Mouse (Mus musculus) kidney, postnatal 36 days (tissue): ENCODE data around the gene Capn1.

ENCODE experiments used
- DNase-seq, 2 experiments: peaks; one replicate each; pipeline ENCODE4 v3.0.0; 2021 to 2022; ENCODE audit warnings: mixed read lengths in 2 of 2

Capn1 gene

DNA sequence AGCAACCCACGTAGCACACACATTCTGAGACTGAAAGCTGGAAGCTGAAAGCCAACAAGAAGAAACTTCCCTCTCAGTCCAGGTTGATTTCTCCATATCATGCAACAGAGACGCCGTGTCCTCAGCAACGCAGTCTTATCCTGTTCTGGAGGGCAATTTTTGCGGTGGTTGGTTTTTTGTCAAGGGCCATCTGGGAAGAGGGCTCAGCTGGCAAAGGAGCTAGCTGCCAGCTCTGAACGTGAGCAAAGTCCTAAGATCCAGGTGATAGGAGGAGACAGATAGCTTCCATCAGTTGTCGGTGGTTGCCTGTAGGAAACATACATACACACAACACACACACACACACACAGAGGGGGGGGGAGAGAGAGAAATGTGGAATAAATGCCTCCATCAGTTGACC lies 22.6 kb upstream of the Capn1 start:
- no peak for DNase-seq

DNA sequence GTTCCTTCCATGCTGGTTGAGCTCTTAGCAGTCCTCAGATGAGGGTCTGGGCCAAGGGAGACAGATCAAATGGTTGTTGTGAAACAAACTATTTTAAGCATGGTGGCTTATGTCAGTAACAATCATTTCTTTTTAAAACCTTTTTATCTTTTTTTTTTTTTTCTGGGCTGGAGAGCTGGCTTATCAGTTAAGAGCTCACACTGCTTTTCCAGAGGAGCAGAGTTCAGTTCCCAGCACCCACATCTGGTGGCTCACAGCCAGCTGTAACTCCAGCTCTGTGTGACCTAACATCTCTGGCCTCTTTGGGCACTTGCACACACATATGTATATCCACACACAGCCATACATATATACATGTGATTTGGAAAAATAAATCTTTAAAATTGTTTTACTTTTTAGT lies 22.0 kb upstream of the Capn1 start:
- DNase-seq, result no peak

DNA sequence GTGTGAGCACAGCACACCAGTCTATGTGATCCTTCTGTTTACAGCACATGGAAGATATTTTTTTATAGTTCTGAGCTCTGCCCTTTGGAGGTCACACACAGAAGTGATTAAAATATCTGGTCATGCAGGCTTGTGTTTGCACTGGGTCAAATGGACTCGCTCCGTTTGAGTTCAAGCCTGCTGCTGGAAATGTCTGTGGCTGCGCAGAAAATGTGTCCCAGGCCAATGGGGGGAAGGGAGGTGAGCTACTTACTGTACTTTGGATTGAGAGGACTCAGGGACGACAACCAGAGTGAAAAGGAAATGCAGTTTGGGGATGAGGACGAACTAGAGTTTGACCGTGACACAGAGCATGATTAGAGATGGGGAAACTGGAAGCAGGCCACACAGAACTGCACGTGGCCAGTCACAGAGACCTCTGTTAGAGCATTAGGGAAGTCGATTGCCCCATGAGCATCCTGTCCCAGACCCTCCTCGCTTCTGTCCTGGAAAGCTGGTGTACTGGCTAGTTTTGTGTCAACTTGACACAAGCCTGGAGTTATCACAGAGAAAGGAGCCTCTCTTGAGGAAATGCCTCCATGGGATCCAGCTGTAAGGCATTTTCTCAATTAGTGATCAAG lies 20.4 kb upstream of the Capn1 start:
- DNase-seq, result no peak

DNA sequence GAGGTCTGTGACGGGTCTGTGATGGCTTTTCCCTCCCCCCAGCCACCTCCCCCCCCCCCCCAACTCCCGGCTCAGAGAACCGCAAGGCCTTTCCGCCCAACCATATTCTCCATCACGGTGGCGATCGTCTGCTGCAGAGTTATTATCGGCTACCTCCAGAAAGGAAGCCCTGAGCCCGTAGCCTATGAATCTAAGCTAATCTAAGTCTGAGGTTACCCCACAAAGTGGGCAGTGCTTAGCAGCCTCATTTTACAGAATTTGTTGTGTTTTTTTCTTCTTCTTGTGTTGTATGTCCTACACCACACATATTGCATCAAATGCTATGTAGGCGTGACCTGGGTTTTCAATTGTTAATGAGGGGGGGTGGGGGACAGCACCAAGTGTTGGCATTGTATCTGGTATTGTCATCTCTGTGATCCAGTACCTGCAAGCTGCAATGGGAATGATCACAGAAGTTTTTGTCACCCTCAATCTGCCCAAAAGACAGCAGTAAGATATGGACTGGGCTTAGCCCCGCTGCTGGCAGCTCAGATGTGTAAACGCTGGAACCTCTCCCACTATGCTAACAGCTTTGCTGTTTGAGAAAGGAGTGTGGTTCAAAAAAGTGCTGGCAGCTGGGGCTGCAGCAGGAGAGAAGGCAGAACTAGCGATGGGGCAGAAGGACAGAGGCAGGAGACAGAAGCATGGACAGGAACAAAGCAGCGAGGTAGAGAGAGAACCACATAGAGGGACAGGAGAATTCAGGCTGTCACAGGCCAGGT lies 15.0 kb upstream of the Capn1 start:
- DNase-seq, result no peak

DNA sequence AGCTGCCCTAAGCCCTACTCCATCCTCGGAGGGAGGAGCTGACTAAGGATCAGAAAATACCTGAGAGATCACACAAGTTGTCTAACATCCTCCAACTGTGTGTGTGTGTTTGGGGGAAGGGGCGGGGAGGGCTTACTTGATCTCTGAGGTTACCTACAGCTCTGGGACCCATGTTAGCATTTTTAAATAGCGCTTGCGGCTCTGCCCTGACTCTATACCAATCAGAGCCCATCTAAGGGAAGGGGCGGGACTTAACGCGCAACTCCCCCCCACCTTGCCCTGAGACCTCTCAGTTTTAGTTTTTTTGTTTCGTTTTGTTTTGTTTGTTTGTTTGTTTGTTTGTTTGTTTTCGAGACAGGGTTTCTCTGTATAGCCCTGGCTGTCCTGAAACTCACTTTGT lies 13.7 kb upstream of the Capn1 start:
- no peak for DNase-seq

DNA sequence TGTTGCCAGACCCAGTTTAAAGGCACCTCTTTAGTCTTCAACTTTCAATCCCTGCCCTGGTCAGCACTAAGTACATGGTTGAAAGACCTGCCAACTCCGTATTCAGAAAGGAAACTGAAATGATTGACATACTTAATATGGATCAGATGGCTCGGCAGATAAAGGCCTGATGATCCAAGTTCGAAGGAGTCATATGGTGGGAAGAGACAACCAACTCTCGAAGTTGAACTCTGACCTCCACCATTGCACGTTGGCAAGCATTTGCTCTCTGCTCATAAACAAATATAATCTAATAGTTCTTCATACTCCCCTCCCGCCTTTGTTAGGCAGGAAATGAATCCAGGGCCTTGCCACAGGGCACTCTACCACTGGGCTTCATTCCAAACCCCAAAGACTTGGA lies 13.3 kb upstream of the Capn1 start:
- no peak for DNase-seq

DNA sequence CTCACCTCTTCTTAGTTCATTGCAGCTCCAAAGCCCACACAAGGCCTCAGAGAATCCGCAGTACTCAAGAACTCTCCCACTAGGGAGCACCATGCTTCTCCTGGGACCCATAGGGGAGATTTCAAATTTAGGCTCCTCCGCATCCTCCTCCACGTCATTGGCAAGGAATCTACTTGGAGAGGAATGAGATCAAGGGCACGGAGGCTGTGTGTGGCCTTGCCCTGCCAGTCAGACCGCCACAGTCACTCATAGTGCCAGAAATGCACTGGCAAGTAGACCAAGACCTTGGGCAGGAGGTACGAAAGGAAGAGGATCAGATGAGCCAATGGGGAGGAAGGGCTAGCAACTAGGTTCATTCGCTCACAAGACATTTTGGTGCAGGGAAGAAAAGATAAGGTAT lies 8.2 kb upstream of the Capn1 start:
- DNase-seq, result no peak

DNA sequence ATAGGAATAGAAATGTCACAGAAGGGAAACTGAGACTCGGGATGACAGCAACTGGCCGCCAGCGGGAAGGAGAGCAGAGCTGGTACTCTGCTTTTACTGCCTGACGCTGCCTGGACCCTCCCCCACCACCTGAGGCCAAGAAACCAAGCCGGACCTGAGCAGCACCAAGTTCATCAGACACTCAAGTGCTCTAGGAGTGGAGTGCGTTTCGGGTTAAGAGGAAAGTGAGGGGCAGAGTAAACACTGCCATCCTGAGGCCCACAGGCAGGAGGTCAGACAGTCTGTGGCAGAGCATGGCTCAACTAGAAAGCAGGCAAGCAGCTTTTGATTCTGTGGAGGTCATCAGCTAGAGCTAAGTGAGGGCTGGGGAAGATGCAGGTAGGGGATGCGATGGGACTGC lies 7.4 kb upstream of the Capn1 start:
- DNase-seq, result no peak

DNA sequence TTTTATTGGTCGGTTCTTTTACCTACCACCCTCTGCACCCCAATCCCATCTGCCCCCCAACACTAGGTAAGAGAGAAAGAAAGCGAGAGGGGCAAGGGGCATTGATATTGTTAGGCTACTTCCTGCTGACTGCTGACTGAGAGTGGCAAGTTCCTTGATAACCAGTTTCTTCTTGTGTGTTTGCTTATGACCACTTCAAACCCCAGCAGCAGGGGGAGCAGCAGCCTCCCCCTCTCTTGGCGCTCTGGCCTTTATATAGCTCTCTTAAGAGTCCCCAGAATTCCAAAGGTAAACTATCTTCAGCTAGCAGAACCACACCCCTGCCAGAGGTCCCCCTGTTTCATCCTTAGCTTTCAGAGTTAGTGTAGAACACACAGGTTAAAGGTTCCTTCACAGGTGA lies 4.6 kb upstream of the Capn1 start:
- DNase-seq, result no peak

DNA sequence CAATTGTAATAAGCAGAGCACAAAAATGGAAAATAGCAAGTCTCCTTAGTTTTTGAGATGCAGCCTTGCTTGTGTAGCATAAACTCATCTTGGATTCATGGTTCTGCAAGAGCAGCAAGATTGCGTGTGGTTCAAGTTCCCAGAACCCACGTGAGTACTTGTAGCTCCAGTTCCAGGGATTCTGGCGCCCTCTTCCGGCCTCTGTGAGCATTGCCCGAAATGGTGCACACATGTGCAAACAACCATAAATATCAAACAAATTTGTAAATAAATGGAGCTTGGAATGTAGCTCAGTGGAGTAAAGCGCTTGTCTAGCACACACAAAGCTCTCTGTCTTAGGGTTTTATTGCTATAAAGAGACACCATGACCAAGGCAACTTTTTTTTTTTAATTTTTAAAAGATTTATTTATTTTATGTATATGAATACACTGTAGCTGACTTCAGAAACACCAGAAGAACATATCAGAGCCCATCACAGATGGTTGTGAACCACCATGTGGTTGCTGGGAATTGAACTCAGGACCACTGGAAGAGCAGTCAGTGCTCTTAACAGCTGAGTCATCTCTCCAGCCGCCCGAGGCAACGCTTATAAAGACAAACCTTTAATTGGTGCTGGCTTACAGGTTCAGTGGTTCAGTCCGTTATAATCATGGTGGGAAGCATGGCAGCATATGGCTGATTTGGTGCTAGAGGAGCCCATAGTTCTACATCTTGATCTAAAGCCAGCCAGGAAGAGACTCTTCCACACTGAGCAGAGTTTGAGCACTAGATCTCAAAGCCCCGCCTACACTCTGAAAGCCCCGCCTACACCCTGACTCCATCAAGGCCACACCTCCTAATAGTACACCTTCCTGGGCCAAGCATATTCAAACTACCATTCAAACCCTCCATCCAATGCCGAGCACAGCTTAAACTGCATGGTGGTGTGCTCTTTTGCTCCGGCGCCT lies 2.7 kb upstream of the Capn1 start:
- peak; percentile 92 to 96 for DNase-seq

DNA sequence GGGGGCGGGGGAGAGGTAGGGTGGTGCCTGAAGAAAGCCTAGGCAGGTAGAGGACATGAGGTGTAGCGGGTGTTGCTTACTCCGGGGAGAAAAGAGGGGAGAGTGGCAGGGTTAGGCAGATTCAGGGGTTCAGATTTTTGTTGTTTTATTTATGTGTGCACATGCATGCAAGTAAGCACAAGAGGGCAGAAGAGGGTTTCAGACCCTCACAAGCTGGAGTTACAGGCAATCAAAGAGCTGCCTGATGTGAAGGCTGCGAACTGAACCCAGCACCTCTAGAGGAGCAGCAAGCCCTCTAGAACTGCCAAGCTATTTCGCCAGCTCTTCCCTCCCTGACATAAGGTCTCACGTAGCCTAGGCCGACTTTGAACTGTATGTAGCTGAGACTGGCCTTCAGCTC lies 835 bp upstream of the Capn1 start:
- DNase-seq, result no peak

DNA sequence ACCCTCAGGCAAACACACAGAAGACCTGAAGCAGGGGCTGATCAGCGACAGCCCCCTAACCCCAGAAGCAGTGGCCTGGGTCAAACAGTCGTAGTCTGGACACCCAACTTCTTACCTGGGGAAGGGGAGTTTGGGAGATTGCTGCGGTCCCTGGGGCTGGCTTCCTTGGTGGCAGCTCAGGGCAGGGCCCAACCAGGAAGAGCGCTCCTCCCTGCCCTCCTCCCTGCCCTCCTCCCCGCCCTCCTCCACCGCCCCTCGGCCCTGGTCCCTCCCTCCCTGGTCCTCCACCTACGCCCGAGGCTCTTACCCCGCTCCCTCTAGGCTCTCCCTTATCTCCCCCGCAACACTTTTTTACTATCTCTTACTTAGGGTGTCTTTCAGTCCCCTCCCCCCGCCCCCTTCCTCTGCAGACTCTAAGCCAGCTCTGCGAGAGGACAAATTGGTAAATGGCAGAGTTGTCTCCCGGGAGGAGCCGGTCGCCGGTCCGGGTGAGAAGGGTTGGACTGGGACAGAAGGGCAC lies 646 bp downstream of the Capn1 start:
- peak; percentile 29 to 65 for DNase-seq

DNA sequence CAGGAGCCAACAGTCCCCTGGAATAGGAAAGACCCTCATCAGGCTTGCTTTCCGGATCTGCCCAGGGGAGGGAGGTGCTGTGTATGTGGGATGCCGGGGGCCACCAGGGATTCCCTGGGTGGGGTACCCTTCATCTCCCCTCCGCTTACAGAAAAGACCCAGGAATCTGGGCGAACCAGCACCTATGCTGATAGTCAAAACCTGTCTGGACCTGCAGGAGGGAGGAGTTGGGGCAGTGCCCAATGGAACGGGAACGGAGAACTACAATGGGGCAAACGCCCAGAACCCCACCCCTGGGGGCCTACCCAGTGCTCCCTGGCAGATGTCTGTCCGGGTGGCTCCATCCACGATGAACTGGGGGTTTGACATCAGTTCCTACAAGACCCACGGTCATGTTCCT lies 2.0 kb downstream of the Capn1 start:
- DNase-seq, result peak in 1 of 2 experiments; percentile 20

DNA sequence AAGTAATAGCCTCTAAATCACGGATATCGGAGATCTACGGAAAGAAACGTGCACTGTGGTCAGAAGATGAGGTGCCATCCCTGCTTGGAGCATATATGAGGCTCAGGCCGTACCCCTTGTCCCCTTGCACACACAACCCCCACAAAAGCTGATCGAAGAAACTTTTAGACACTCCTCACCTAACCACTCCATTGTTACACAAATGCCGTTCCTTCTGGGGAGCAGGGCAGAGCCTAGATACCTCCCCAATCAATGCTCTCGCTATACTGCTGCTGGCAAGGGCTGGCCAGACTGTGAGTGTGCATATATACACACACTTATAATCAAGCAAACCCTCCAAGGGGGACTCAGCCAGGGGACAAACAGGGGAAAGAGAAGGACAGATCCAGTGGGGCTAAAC lies 6.6 kb downstream of the Capn1 start:
- DNase-seq, result no peak

DNA sequence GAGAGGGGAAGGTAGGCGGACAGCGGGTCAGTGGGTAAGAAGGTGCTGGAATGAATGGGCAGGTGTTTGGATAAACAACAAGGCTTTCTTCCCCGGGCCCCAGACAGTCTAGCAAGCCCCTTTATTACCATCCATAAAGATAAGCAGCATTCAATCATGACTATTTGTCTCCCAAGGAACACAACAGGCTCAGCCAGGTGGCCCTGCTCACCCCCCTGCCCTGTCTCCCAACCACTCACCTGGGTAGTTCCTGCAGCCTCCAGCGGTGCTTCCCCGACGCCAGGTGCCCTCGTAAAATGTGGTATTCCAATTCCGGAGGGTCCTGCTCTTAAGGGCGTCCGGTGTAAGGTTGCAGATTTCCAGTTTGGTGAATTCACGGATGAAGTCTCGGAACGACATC lies 8.7 kb downstream of the Capn1 start:
- DNase-seq, result no peak

DNA sequence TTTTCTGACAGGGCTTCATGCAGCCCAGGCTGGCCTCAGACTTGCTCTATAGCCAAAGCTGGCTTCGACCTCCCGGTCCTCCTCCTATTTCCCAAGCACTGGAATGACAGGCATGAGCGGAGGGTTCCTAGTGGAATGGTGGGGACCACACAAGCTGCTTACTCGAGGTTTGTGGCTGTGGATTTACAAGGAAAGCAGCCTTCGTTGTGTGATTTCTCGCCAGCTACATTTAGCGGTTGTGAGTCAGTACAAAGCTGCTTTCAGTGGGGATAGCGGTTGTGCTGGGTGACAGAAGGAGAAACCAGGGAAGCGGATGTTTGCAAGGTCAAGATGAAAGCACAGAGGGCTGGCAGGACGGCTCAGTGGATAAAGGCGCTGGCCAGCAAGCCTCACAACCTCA lies 10.2 kb downstream of the Capn1 start:
- no peak for DNase-seq

DNA sequence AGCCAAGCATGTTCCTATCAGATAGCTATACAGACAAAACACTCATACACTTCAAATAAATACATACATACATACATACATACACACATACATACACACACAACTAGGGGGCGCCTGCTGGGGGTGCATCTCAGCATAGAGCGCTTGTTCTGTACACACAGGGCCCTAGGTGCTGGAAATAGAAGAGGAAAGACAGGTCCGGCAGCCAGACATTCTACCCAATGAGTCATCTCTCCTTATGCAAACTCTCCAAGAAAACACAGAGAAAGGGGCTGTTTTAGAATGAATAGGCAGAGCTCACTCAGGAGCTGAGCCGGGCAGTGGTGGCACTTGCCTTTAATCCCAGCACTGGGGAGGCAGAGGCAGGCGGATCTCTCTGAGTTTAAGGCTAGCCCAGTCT lies 15.7 kb downstream of the Capn1 start:
- no peak for DNase-seq

DNA sequence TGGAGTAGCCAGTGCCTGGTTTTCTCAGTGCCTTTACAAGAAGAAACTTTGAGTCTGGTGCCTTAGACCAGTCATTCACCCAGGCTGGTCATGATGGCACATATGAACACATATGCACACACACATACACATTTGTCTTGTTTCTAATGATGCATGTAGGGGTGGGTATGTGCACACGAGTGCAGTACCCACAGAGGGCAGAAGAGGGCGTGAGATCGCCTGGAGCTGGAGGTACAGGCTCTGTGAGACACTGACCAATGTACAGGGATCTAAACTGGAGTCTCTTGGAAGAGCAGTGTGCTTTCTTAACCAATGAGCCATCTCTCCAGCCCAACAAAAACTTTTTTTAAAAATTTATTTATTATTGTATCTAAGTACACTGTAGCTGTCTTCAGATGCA lies 17.5 kb downstream of the Capn1 start:
- no peak for DNase-seq

DNA sequence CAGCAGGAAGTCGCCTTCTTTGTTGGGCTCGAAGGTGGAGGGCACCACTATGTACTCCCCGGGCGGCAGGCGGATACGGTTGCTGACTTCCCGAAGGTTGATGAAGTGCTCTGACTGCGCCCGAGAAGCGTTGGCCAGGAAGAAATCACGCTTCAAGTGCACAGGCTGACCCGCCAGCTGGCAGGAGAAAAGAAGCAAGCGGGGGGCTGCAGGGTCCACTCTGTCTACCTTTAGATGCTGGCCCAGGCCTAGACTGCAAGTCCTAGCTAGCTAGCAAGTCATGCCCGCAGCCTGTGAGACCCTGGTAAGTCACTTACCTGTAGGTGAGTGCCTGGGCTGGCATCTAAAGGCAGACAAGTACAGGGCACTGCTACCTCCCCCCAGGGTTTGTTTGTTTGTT lies 21.0 kb downstream of the Capn1 start:
- DNase-seq, result peak in 1 of 2 experiments; percentile 16

DNA sequence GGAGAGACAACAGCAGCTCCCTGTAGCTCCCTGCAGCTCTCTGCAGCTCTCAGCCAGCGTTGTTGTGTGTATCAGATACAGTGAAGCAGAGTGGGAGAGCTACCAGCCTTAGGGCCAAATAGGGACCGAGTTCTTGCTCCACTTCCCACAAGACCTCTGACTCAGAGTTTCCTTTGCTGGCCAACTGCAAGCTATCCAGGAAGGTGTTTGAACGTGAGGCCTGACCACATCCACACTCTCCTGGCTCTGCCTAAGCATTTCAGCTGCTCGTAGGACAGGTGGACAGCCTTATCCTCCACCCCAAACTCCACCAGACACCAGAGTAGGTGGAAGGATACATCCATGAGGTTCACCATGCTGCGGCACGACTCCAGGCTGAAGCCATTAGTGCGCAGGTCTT lies 23.7 kb downstream of the Capn1 start:
- no peak for DNase-seq

DNA sequence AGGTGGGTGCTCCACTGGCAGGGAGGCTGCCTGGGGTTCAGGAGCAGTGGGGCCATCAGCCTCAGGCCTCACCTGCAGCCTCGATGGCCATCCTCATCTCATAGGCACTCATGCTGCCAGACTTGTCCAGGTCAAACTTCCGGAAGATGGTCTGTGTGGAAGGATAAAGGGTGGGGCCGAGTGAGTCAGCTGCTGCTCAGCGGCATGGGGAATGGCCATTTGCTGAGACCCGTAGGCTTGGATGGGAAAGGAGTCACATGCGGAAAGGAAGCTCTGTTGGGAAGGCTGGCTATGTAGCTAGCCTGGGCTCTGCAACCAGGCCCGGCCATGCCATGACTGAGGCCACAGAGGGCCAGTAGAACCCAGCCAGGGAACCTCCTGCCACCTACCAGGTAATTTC lies 24.2 kb downstream of the Capn1 start:
- DNase-seq, result no peak

DNA sequence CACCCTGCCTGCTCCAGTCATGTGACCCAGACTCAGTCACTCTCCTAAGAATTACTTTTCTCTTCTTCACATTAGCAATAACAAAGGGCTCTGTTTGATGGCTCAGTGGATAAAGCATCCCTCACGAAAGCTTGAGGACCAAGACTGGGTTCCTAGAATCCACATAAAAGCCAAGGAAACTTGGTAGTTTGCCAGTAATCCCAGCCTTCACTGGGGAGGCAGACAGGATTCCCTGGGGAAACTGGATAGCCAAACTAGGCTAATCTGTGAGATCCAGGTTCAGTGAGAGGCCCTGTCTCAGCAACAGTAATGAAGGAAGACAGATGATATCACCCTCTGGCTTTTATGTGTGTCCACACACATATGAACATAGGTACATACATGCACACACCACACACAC lies 24.8 kb downstream of the Capn1 start:
- no peak for DNase-seq

DNA sequence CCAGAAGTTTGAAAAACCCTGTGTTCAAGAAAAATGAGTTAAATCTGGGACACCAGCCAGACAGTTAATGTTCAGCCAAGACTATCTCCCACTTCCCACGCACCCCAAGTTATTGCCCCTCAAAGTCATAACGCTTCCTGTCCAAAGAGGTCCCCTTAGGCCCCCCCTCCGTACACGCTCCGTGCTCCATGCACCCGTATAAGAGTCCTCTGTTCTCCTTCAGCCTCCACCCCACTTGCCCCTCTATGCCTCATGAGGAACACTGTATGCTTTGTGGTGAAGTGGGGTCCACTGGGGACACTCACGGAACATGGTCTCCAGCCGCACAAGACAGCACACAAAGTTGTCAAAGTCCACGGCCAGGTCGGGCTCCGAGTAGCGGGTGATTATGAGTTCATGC lies 25.7 kb downstream of the Capn1 start:
- DNase-seq, result peak; percentile 21 to 24

DNA sequence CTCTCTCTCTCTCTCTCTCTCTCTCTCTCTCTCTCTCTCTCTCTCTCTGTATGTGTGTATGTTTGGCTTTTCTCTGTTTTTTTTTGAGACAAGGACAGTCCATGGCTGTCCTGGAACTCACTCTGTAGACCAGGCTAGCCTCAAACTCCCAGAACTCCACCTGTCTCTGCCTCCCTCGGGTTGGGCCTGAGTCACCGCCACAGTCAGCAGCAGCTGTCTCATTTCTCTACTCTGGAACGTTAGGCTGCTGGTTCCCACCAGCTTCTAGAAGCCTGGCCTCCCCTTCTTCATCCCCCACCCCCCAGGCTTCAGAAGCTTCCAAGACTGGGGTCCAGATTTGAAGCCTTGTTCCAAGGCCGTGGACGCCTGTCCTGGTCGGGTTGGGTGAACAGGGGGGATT lies 26.1 kb downstream of the Capn1 start:
- DNase-seq, result no peak
